Mouse (Mus musculus) ES-E14 (cell line): ENCODE results near the gene Pde4dip. TPM values are rescaled to one million over a fixed set of nuclear protein-coding genes. Genes with fewer than 3 reads are reported as not detected.

Source experiments
- DNase-seq: peaks from one replicate; pipeline ENCODE4 v3.0.0-alpha.2; 2013; ENCODE audit warnings: low read depth, low spot score
- H3K27ac ChIP-seq: 2 replicates; pipeline ENCODE4 v1.5.1; 2012; ENCODE audit warnings: low read depth, mild to moderate bottlenecking, low read length, moderate library complexity, mixed read lengths; ENCODE audit not compliant: poor library complexity, insufficient read depth, severe bottlenecking
- H3K36me3 ChIP-seq: 2 replicates; pipeline ENCODE4 v1.6.1; 2012; ENCODE audit warnings: mild to moderate bottlenecking, low read length, moderate library complexity, mixed read lengths; ENCODE audit not compliant: control insufficient read depth, poor library complexity, insufficient read depth, severe bottlenecking
- H3K4me1 ChIP-seq, 2 experiments: fragments of 150-350 bp in 1 of 2; sonication (generic) in 1 of 2; 2 replicates each; pipeline ENCODE4 v1.6.1; 2012; ENCODE audit warnings: low read length in 2 of 2, mild to moderate bottlenecking in 1 of 2, mixed read lengths in 1 of 2; ENCODE audit not compliant: control insufficient read depth in 2 of 2, insufficient read depth in 2 of 2, poor library complexity in 1 of 2
- H3K4me3 ChIP-seq, 2 experiments: fragments of 150-350 bp in 1 of 2; sonication (generic) in 1 of 2; 2 replicates each; pipeline ENCODE4 v1.5.1; 2012; ENCODE audit warnings: low read length in 2 of 2, low read depth in 1 of 2, mild to moderate bottlenecking in 1 of 2, mixed read lengths in 1 of 2; ENCODE audit not compliant: insufficient read depth in 1 of 2, poor library complexity in 1 of 2, severe bottlenecking in 1 of 2
- H3K9ac ChIP-seq: 2 replicates; pipeline ENCODE4 v1.6.1; 2012; ENCODE audit warnings: low read depth, mild to moderate bottlenecking, low read length, mixed read lengths; ENCODE audit not compliant: poor library complexity, insufficient read depth, severe bottlenecking
- H3K9me3 ChIP-seq: fragments of 150-350 bp; sonication (generic); 2 replicates; pipeline ENCODE4 v1.6.1; 2012; ENCODE audit warnings: low read depth, mild to moderate bottlenecking, low read length; ENCODE audit not compliant: control insufficient read depth, insufficient read depth
- CHD2 ChIP-seq: IDR thresholded peaks from 2 replicates; pipeline ENCODE4 v1.6.1; 2014; ENCODE audit warnings: mild to moderate bottlenecking, low read depth, low read length, inconsistent platforms
- HCFC1 ChIP-seq: IDR thresholded peaks from 2 replicates; pipeline ENCODE4 v1.6.1; 2012; ENCODE audit warnings: low read length, inconsistent platforms, borderline replicate concordance; ENCODE audit not compliant: insufficient read depth
- MAFK ChIP-seq: IDR thresholded peaks from 2 replicates; pipeline ENCODE4 v1.6.1; 2014; ENCODE audit warnings: mild to moderate bottlenecking, low read depth, low read length, inconsistent platforms; ENCODE audit not compliant: insufficient read depth
- ZC3H11A ChIP-seq: IDR thresholded peaks from 2 replicates; pipeline ENCODE4 v1.6.1; 2012; ENCODE audit warnings: low read depth, mild to moderate bottlenecking, inconsistent platforms, low read length, borderline replicate concordance
- ZNF384 ChIP-seq: IDR thresholded peaks from 2 replicates; pipeline ENCODE4 v1.6.1; 2012; ENCODE audit warnings: low read depth, low read length, inconsistent platforms
- in situ Hi-C, 2 experiments: fragments of 600-800 bp; cut with MboI; formaldehyde crosslinking; loops; one replicate each; pipeline ENCODE4 v1.15.1; 2025; ENCODE audit warnings: low sequenced_read_pairs in 2 of 2, inconsistent platforms in 1 of 2; ENCODE audit not compliant: unreplicated experiment in 2 of 2
- total RNA-seq: library from RNA; depleted of rRNA; stranded (reverse); fragments of 300-350 nt; gene quantifications from 2 replicates; pipeline ENCODE4 v1.2.3, GENCODE M21; 2012

Pde4dip gene
- total RNA-seq, 1 experiment, result 12.0 TPM

DNA sequence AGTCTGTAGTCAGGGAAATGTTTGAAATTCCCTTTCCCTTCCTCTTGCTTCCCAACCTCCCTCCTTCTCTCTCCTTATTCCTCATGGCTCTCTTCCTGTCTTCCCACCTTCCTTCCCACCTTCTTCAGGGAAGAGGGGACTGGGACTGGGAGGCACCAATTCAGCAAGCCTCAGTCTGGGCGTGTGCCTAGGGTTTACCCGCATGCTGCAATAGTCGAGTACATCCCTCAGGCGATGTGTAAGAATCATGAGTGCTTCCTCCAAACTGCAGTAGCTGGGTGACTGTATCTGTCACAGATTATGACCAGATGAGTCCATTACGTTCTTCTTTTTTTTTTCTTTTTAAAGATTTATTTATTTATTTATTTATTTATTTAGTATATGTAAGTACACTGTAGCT, 45.3 kb upstream of the Pde4dip start:
- H3K4me3 ChIP-seq, result no peak overlapping the region
- H3K27ac ChIP-seq, result no peak overlapping the region
- in situ Hi-C loops, result no loop called here
- no peaks in the 10 kb centered on the region for H3K36me3 ChIP-seq
- no peak overlapping the region for H3K9ac ChIP-seq
- H3K9me3 ChIP-seq, result no peaks in the 10 kb centered on the region
- DNase-seq, result no peak
- H3K4me1 ChIP-seq, result peaks cover 0 to 6% of the 10 kb centered on the region in 2 experiments; a peak in 2 of 4 replicates
- TF ChIP-seq ZNF384, result no peak
- no peak for TF ChIP-seq ZC3H11A
- TF ChIP-seq MAFK, result no peak
- TF ChIP-seq HCFC1, result no peak
- no peak for TF ChIP-seq CHD2

DNA sequence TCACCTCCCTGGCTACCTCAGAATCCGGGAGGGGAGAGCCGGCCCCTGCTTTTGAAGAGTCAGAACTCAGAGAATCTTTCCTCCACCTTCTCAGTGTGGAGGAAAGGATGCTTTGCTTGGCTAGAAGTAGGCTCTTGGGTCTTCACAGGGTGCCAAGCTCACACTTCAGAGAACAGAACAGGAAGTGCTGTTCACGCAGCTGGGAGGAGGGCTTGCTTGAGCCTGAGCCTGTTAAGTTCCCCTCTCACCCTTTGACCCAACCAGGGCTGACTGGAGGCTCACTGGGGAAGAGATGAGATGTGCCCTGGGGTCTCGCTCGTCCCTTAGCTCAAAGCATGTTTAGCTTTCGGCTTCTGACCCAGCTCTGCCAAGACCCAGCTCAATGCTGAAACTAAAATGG, 44.7 kb upstream of the Pde4dip start:
- in situ Hi-C loops, result no loop called here
- Histone ChIP-seq H3K36me3 (no peaks in the 10 kb centered on the region), H3K9ac (no peak overlapping the region), H3K4me1 (peaks cover 0 to 6% of the 10 kb centered on the region in 2 experiments; a peak in 2 of 4 replicates), H3K4me3 (no peak overlapping the region), H3K9me3 (no peaks in the 10 kb centered on the region), H3K27ac (no peak overlapping the region)
- TF ChIP-seq HCFC1, result no peak
- no peak for DNase-seq

- TF ChIP-seq HCFC1 (no peak), ZC3H11A (no peak), CHD2 (no peak), ZNF384 (no peak), MAFK (no peak)
- Histone ChIP-seq H3K9ac (no peak overlapping the region), H3K9me3 (no peaks in the 10 kb centered on the region), H3K4me1 (peaks cover 0 to 6% of the 10 kb centered on the region in 2 experiments; a peak in 2 of 4 replicates), H3K36me3 (no peaks in the 10 kb centered on the region), H3K4me3 (no peak overlapping the region), H3K27ac (no peak overlapping the region)
- in situ Hi-C loops, result no loop called here
- no peak for DNase-seq
Observed at GRCm38 (mm10) chr3:97932771-97933170, 44.3 kb upstream of the Pde4dip start.

- H3K27ac ChIP-seq, result no peak overlapping the region
- no peak for DNase-seq
- no peaks in the 10 kb centered on the region for H3K9me3 ChIP-seq
- H3K36me3 ChIP-seq, result no peaks in the 10 kb centered on the region
- TF ChIP-seq ZNF384 (no peak), MAFK (no peak), HCFC1 (no peak), ZC3H11A (no peak), CHD2 (no peak)
- no peak overlapping the region for H3K4me3 ChIP-seq
- no peak overlapping the region for H3K9ac ChIP-seq
- H3K4me1 ChIP-seq, result peaks cover 0 to 6% of the 10 kb centered on the region in 2 experiments; a peak in 2 of 4 replicates
- in situ Hi-C loops, result no loop called here
Observed at GRCm38 (mm10) chr3:97932131-97932530, 43.6 kb upstream of the Pde4dip start.

- DNase-seq, result no peak
- H3K4me1 ChIP-seq, result peaks cover 0 to 6% of the 10 kb centered on the region in 2 experiments; a peak in 2 of 4 replicates
- no peak overlapping the region for H3K4me3 ChIP-seq
- H3K36me3 ChIP-seq, result no peaks in the 10 kb centered on the region
- H3K9ac ChIP-seq, result no peak overlapping the region
- in situ Hi-C loops, result no loop called here
- H3K9me3 ChIP-seq, result no peaks in the 10 kb centered on the region
- TF ChIP-seq MAFK (no peak), ZNF384 (no peak), CHD2 (no peak), ZC3H11A (no peak), HCFC1 (no peak)
- H3K27ac ChIP-seq, result no peak overlapping the region
Observed at GRCm38 (mm10) chr3:97931310-97931885, 42.9 kb upstream of the Pde4dip start.
